Mouse (Mus musculus): ENCODE data around the gene Cdk5r1. TPM values are rescaled to one million over a fixed set of nuclear protein-coding genes. Genes with fewer than 3 reads are reported as not detected.
"Not testable (repeated sequence)": the region's sequence is repeated elsewhere in the genome, so short reads cannot be mapped to it uniquely, and the experiment has no call there.

Cdk5r1 gene
- 1 to 10 TPM; 2.1 to 2.2 TPM for total RNA-seq (2021)
- long read RNA-seq, experiment 1, result 0 reads
- long read RNA-seq, experiment 2, result 0 reads

DNA sequence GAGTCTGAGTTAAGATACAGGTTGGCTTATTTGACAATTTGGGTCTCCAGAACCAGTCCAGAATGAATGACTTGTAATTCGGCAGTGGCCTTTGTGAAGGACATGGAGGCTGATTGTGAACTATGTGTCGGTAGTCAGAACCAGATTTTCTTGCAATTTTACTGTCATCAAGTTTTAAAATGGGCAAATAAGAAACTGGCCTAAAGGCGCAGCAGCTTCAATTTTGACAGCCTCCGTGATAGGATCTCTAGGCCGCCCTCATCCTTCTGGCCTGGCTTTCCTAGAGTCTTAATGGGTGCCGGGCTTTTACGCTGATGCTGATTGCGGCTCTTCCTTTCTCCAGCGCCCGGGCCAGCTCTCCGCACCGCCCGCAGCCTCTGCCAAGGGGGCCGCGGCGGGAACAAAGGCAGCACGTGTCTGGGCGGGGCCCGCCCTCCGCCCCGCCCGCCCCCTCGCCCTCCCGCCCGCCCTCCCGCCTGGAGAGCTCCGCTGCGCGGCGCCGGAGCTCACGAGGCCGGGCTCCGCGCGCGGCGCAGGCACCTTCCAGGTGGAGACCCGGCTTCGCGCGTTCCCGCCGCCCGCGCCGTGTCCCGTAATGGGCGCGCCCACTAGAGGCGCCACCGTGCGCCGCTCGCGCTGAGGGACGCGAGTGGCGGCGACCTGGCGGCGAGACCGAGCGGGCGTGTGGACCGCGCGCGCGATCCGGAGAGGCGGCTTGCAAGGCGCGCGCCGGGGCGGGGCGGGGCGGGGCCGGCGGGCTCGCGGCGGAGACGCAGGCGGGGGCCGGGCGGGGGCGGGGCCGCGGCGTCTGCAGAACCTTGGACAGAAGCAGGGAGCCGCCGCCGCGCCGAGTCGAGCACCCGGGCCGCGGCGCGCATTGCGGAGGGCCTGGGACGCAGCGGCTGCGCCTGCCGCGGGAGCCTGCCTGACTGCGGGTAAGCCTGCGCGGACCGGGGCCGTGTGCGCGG is at the start of gene Cdk5r1:
TSS of gene Cdk5r1 (plus strand) at position 802 of the 968 bp plus-strand sequence.
- DNase-seq, result peak; percentile 84 to 91

GRCm38 (mm10) chr11:80428381-80429008 is 48.3 kb upstream of the Cdk5r1 start, which contains the start of gene Psmd11:
Gene Psmd11 (plus strand): TSS chr11:80428615.
- DNase-seq, result peak; percentile 96 to 98

- peak; percentile 54 to 64 for DNase-seq
Observed at GRCm38 (mm10) chr11:80429009-80429475, 47.8 kb upstream of the Cdk5r1 start.

- peak in 1 of 2 experiments; percentile 19 for DNase-seq
Observed at GRCm38 (mm10) chr11:80429500-80430166, 47.2 kb upstream of the Cdk5r1 start.

GRCm38 (mm10) chr11:80430366-80430910 is 46.4 kb upstream of the Cdk5r1 start:
- DNase-seq, result no peak

DNA sequence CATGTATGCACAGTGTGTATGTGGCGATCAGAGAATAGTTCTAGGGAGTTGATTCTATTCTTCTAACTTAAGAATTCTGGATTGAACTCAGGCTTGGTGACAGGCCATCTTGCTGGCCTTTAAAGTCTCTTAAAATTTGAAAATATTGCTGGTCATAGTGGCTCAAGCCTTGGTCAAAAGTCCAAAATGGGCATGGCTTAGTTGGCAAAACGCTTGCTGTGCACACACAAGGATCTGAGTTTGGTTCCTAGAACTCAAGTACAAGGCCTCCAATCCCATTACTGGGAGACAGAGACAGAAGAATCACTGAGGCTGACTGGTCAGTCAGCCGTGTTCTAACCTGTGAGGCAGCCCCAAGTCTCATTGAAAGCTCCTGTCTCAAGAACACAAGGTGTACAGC is 29.9 kb upstream of the Cdk5r1 start:
- no peak for DNase-seq

DNA sequence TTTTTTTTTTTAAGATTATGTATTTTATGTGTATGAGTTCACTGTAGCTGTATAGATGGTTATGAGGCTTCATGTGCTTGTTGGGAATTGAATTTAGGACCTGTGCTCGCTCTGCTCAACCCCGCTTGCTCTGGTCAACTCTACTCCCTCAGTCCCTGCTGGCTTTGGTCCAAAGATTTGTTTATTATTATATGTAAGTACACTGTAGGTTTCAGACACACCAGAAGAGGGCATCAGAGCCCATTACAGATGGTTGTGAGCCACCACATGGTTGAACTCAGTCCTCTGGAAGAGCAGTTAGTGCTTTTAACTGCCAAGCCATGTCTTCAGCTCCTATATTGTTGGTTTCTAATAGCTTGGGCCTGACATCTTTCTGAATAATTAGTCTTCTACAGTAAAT is 27.0 kb upstream of the Cdk5r1 start:
- no peak for DNase-seq

DNA sequence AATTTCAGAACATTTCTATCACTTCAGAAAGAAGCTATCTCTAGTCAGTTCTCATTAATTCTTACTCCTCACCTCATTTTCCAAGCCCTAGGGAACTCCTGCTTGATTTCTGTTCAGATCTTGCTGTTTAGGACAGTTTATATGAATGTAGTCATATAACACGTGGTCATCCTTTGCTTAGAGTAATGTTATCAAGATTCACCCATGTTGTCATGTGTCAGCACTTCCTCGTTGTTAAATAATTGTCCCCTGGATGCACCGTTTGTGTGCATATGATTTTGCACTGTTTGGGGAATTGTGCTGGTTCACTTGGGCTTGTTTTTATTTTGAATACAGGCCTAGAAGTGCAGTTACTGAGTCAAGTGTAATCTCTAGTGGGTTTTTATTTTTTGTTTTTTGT is 24.6 kb upstream of the Cdk5r1 start:
- no peak for DNase-seq

DNA sequence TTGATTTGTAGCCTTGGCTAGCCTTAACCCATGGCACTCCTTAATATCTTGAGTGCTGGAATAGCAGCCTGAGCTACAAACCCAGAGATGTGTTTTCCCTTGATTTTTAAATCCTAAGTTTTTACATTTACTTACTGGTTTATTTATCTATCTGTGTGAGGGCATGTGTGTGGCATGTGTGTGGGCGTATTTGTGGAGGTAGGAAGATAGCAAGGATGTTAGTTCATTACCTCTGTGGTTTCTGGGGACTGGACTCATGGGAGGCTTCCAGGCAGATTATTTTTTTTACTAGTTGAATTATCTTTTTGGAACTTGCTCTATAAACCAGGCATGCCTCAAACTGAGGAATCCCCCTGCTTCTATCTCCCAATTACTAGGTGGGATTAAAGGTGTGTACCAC is 23.6 kb upstream of the Cdk5r1 start:
- DNase-seq, result no peak

- not testable (repeated sequence) for DNase-seq
Observed at GRCm38 (mm10) chr11:80463605-80464130, 13.2 kb upstream of the Cdk5r1 start.

DNA sequence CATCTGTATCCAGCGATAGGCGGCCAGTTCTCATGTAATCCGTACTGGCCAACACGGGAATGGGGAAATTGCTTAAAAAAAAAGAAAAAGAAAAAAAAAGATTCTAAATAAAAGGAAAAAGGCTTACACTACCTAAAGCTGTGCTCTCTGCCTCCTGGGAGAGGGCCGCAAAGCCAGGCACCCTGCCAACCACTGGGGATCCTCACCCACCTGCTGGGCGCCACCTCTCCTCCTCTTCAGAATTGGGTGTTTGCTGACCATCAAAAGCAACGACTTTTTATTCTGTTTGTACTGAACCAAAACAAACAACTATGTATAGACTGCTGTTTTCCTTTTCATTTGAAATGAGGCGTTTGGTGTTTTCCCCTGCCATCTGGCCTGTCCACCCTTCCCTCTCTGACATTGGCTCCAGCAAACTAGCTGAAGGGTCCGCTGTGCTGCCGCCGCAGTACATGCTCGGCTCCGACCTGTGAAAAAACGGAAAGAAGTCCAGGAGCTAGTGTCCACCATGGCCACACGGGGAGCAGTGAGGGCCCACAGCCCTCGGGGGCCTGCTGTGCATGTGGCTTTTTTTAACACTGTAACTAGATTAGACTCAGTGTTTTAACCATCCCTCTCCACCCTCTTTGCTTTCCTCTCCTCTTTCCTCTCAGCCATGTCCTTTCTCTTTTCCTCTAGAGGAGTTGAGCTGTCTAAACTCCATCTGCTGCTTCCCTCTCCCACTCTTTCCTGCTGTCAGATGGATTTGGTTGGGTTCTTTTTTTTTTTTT is 4.8 kb upstream of the Cdk5r1 start:
- DNase-seq, result no peak

GRCm38 (mm10) chr11:80474175-80474691 is 2.6 kb upstream of the Cdk5r1 start:
- no peak for DNase-seq

- no peak for DNase-seq
Observed at GRCm38 (mm10) chr11:80474846-80475245, 2.0 kb upstream of the Cdk5r1 start.

DNA sequence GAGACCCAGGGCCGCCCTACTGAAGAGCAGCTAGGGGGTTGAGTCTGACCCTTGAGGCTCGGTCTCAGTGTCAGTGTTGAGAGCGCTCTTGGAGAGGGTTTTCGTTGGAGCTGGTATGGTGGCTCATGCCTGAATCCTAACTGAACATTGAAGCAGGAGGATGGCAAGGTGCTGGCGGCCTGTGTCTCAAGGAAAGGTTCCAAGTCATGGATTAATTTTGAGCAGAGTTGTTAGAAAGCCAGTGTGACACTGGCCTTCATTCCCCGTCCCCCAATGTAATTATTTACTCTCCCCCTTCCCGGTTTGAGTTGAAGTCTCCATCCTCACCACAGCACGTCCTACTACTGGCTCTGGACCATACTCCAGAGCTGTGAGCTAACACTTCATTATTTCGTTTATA is 1.3 kb upstream of the Cdk5r1 start:
- DNase-seq, result no peak

DNA sequence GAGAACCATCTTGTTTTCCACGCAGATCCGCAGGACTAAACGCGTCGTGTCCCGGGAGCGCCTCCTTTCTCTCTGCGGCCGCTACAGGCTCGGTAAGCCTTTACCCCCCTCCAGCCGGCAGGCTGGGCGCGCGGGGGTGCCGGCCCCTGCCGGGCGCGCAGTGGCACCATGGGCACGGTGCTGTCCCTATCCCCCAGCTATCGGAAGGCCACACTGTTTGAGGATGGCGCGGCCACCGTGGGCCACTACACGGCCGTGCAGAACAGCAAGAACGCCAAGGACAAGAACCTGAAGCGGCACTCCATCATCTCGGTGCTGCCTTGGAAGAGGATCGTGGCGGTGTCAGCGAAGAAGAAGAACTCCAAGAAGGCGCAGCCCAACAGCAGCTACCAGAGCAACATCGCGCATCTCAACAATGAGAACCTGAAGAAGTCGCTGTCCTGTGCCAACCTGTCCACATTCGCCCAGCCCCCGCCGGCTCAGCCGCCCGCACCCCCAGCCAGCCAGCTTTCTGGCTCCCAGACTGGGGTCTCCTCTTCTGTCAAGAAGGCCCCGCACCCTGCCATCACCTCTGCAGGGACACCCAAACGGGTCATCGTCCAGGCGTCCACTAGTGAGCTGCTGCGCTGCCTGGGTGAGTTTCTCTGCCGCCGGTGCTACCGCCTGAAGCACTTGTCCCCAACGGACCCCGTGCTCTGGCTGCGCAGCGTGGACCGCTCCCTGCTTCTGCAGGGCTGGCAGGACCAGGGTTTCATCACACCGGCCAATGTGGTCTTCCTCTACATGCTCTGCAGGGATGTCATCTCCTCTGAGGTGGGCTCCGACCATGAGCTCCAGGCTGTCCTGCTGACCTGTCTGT is 747 bp downstream of the Cdk5r1 start:
- DNase-seq, result peak in 1 of 2 experiments; percentile 39

DNA sequence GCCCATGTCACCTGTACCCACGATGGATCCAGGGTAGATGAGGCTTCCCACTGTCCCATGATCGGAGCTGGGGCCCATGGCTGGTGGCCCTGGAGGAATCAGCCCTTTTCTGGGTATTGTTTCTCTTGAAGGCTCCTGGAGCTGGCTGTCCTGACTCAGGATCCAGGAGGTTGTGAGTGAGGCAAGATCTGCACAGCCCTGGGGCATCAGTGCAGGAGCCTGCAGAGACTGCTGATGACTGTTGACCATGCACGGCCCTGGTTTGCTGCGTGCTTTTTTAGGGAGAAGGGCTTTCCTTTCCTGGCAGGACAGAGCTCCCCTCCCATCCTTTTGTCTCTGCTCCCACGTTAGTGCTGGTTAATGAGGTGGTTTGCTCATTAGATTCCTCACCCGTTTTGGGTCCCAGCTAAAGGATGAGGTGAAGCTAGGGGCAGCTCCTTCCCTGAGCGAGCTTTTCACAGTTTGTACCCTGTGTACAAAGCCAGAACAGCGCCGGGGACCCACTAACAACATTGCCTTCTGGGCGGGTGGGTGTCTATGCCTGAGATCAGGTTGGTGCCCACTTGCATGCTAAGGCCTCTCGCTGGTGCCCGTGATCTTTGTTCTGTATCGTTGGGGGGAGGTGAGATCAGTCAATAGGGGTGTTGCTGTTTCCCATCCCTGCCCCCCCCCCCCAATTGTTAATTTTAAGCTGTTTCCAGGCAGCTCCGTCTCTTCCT is 2.0 kb downstream of the Cdk5r1 start:
- no peak for DNase-seq

GRCm38 (mm10) chr11:80479425-80479824 is 2.6 kb downstream of the Cdk5r1 start:
- DNase-seq, result no peak

DNA sequence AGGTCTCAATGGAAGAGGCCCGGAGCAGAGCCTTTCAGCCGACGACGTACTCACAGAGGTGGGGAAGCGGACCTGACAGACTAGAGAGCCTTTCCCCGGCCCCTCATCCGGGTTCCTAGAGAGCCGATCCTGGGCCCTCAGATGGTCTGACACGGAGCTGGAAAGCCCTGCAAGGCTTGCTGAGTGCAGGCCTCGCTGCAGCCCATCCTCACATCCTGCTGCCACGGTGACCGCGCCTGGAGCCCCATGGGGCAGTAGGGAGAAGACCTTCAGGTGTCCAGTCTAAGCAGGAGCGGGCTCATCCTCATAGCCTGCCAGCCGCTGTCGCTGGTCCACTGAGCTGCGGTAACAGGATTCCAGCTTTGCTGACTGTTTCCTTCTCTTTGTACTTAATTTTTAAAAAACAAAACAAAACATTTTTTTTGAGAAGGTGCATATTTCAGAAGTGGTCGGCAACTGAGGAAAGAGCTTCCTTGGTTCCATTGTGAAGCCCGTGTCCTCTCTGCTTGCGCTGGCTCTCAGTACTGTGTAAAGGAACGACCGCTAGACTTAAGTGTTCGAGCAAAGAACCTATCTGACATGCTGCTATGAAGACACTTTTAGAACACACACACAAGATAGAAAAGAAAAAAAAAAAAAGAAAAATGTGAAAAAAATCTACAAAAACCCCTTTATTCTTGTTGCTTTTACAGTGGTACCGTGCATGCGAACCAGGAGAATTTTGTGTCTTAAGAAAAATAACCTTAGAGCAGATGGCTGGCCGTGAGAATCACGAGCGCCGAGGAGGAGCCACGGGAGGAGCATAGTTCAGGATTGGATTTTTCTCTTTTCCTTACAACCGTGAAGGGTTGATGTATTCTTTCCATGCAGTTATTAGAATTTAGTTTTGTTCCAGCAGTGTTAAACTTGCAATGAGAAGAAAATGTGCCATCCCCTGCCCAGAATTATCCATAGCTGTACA is 3.4 kb downstream of the Cdk5r1 start:
- no peak for DNase-seq

Data from adrenal gland, postnatal 36 days (tissue).